Mouse (Mus musculus) adrenal gland, adult 2 months (tissue): Measurements from ENCODE around the gene Dst. TPM values are rescaled to one million over a fixed set of nuclear protein-coding genes. Genes with fewer than 3 reads are reported as not detected.

Source experiments
- DNase-seq: peaks from one replicate; pipeline ENCODE4 v3.0.0; 2021
- polyA plus RNA-seq: library from polyadenylated mRNA; depleted of rRNA; stranded (reverse); fragments of >200 nt; gene quantifications from 2 replicates; pipeline ENCODE4 v1.2.3, GENCODE M21; 2012
- total RNA-seq, 2 experiments: library from RNA; stranded (reverse); gene quantifications; 2 replicates each; pipeline ENCODE4 v1.2.3; 2021

The Dst gene
- total and polyA plus RNA-seq, 3 experiments: 53.3 to 134 (median 125) TPM

GRCm38 (mm10) chr1:33931791-33932190, 23.8 kb downstream of the Dst start:
- no peak for DNase-seq

GRCm38 (mm10) chr1:33932196-33932595, 24.2 kb downstream of the Dst start:
- DNase-seq: no peak

GRCm38 (mm10) chr1:33932845-33933499, 24.9 kb downstream of the Dst start:
- no peak for DNase-seq

GRCm38 (mm10) chr1:33935946-33936345, 27.9 kb downstream of the Dst start:
- DNase-seq: no peak

- no peak for DNase-seq
Measured at GRCm38 (mm10) chr1:33939828-33940227, 31.8 kb downstream of the Dst start.

- no peak for DNase-seq
Measured at GRCm38 (mm10) chr1:33940364-33940928, 32.4 kb downstream of the Dst start.

- DNase-seq: no peak
Measured at GRCm38 (mm10) chr1:33942638-33943037, 34.6 kb downstream of the Dst start.

- no peak for DNase-seq
Measured at GRCm38 (mm10) chr1:33943943-33944342, 35.9 kb downstream of the Dst start.

GRCm38 (mm10) chr1:33944977-33945750, 37.1 kb downstream of the Dst start:
- peak; percentile 56 for DNase-seq

GRCm38 (mm10) chr1:33945756-33946155, 37.7 kb downstream of the Dst start:
- DNase-seq: no peak

- DNase-seq: no peak
Measured at GRCm38 (mm10) chr1:33946601-33947395, 38.8 kb downstream of the Dst start.

GRCm38 (mm10) chr1:33947838-33948237, 39.8 kb downstream of the Dst start:
- DNase-seq: no peak

- DNase-seq: no peak
Measured at GRCm38 (mm10) chr1:33948511-33948910, 40.5 kb downstream of the Dst start.

GRCm38 (mm10) chr1:33955626-33956025, 47.6 kb downstream of the Dst start:
- no peak for DNase-seq

GRCm38 (mm10) chr1:33960439-33960838, 52.4 kb downstream of the Dst start:
- no peak for DNase-seq

- peak; percentile 40 for DNase-seq
Measured at GRCm38 (mm10) chr1:33964643-33965042, 56.6 kb downstream of the Dst start.

GRCm38 (mm10) chr1:33965824-33966223, 57.8 kb downstream of the Dst start:
- no peak for DNase-seq

GRCm38 (mm10) chr1:33966328-33966727, 58.3 kb downstream of the Dst start:
- no peak for DNase-seq

- DNase-seq: no peak
Measured at GRCm38 (mm10) chr1:33967206-33967605, 59.2 kb downstream of the Dst start.

- no peak for DNase-seq
Measured at GRCm38 (mm10) chr1:33969910-33970309, 61.9 kb downstream of the Dst start.

- DNase-seq: no peak
Measured at GRCm38 (mm10) chr1:33974401-33974800, 66.4 kb downstream of the Dst start.

- DNase-seq: no peak
Measured at GRCm38 (mm10) chr1:33975333-33975732, 67.3 kb downstream of the Dst start.
